Mouse (Mus musculus): ENCODE measurements at regions not wholly inside any gene's neighbourhood (a gene's known extent, or its start where the extent isn't known, plus 50 kb on each side); places are given as distances from the start of the nearest gene placed in this dataset.

DNA sequence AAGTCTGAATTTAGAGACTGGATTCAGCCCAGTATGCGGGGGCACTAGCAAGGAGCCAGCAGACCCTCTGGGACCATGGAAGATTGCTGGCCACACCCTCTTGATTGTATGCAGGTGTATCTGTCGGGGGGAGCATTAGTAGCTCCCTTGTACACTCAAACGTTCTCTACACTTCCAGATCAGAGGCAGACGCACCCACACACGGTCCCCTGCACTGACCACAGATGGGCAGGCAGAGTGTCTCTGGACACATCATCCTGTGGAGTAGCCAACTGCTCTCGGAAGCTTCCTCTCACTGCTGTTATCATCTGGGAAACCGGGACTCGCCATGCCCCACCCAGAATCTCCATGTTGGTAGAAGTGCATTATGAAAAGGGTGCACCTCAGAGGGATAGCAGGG, 176.7 kb downstream of the Mycn start:
- no peak for DNase-seq

- no peak for DNase-seq
Measured at GRCm38 (mm10) chr12:12764586-12764985, 177.1 kb downstream of the Mycn start.

- no peak for DNase-seq
Measured at GRCm38 (mm10) chr12:12756301-12756948, 185.3 kb downstream of the Mycn start.

DNA sequence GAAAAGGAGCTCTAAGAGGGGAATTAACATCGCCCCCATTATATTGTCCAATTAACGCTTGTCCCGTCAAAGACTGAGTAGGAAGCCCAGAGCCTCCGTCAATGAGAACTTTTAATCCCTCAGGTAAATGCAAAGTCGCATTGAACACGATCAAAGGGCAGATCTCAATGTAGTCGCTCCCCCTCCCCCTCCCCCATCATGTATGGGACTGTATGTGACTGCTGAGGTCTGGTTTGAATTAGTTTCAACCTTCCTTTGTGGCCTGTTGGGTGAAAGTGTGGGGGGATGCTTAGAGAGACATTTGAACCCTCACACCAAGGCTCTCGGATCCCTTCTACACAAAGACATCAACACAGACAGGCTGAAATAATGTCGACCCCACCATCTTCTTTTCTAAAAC, 187.9 kb downstream of the Mycn start:
- DNase-seq: no peak

- DNase-seq: no peak
Measured at GRCm38 (mm10) chr12:12751670-12752426, 189.9 kb downstream of the Mycn start.

- DNase-seq: no peak
Measured at GRCm38 (mm10) chr12:12749690-12750089, 192.0 kb downstream of the Mycn start.

- no peak for DNase-seq
Measured at GRCm38 (mm10) chr12:12746852-12747454, 194.8 kb downstream of the Mycn start.

DNA sequence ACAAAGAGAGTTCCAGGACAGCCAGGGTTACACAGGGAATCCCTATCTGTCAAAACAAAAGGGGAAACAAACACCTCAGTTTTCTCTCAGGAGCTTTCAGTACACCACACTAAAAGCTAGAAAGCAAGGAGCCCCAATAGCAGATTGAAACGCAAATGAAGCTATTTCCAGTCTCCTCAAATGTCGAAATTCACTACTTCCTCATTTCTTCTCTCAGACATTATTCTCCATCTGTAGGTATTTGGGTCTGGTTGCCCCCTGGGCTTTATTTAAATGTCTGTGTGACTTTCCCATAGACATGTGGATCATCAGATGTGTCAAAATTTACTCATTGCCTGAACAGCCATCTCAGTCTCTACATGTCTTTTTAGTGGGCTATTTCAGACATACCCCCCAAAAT, 197.2 kb downstream of the Mycn start:
- DNase-seq: no peak

- no peak for DNase-seq
Measured at GRCm38 (mm10) chr12:12738631-12739331, 202.9 kb downstream of the Mycn start.

- DNase-seq: no peak
Measured at GRCm38 (mm10) chr12:12725797-12726196, 215.9 kb downstream of the Mycn start.

- no peak for DNase-seq
Measured at GRCm38 (mm10) chr12:12725075-12725474, 216.6 kb downstream of the Mycn start.

DNA sequence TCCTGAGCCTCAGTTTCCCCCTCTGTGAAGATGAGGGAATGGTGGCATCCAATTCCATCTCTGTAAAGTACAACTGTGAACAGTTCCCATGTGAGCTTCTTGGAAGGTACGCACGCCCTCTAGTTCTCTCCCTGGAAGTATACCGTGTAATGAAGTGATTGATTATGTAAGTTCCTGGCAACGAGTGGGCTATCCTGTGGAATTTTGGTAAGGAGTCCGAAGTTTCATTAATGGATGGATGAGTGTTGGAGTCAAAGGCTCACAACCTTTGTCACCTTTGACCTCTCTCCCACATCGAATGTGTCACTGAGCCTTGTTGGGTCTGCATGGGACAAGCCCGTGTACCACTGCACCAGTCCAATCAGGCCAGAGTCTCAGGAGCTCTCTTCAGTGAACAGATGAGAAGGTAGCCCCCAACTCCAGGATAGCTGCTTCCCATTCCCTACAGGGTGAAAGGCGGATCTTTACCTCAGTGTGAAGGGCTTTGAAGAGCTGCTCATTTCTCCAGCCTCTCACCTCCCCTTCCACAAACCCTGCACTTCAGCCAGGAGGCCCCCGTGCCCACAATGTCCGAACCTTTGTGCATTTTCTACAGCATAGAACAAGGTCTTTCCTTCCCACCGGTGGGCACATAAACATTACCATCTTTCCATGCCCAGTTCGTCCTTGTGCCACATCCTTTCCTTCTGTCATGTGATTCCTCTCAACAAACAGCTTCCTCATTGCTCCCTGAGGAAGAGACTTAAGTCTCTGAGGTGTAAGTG, 217.8 kb downstream of the Mycn start:
- no peak for DNase-seq

DNA sequence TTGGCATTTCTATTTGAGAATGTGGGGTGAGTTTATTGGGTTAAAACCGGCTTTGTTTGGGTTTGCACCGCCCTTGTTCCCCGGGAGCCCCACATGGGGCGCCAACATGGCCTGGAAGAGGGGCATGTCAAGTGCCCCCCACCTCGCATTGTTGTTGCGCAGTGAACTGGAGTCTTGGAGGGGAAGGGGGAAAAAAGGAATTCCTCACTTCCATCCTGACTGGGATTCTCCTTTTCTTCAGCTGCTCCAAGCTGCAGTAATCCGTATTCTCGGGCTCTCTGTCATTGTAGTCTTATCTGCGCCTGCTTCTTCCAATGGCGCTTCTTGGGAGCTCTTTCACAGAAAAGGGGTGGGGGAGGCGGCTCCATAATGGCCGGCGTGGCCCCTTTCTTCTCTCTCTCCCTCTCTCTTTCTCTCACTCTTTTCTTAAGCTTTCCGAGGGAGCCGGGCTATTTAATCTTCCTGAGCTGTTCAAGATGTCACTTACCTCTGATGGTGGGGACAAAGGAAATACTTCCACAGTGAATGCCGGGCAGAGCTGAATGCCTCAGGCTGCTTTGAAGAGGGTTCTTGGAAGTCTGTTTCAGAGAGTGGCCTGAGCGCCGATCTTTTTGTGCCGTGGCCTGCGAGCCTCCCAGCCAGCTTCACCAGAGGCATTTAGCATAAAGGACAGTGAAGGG, 218.6 kb downstream of the Mycn start:
- no peak for DNase-seq

GRCm38 (mm10) chr12:12716691-12717090, 225.0 kb downstream of the Mycn start:
- no peak for DNase-seq

- no peak for DNase-seq
Measured at GRCm38 (mm10) chr12:12715956-12716669, 225.6 kb downstream of the Mycn start.

- DNase-seq: no peak
Measured at GRCm38 (mm10) chr12:12715528-12715927, 226.2 kb downstream of the Mycn start.

- DNase-seq: no peak
Measured at GRCm38 (mm10) chr12:12710184-12710609, 231.5 kb downstream of the Mycn start.

GRCm38 (mm10) chr12:12708954-12709523, 232.7 kb downstream of the Mycn start:
- DNase-seq: no peak

GRCm38 (mm10) chr12:12706326-12706920, 235.3 kb downstream of the Mycn start:
- DNase-seq: no peak

GRCm38 (mm10) chr12:12701735-12702134, 240.0 kb downstream of the Mycn start:
- no peak for DNase-seq
